Mouse (Mus musculus) hematopoietic stem cell, adult 5-6 weeks (primary cell): ENCODE results near the gene Tmem40. TPM values are rescaled to one million over a fixed set of nuclear protein-coding genes. Genes with fewer than 3 reads are reported as not detected.

Experiments used
- ATAC-seq, 2 experiments: fragments of 125-278 bp in 1 of 2; replicated peaks in 1 of 2; 2 replicates each; pipeline ENCODE4 v1.8.0; 2016 to 2017; ENCODE audit warnings: inconsistent platforms in 2 of 2, mild to moderate bottlenecking in 2 of 2, moderate number of reproducible peaks in 2 of 2, low read depth in 1 of 2, moderate TSS enrichment in 1 of 2; ENCODE audit not compliant: low FRiP score in 2 of 2, poor library complexity in 2 of 2, severe bottlenecking in 2 of 2, insufficient read depth in 1 of 2, low TSS enrichment in 1 of 2
- total RNA-seq: library from RNA; stranded (forward); fragments of 172-1452, 232-1000 nt; gene quantifications from 2 replicates; pipeline ENCODE4 v1.2.3, GENCODE M21; 2017

The Tmem40 gene
- total RNA-seq, 1 experiment from 2014 or later: 20.8 TPM

DNA sequence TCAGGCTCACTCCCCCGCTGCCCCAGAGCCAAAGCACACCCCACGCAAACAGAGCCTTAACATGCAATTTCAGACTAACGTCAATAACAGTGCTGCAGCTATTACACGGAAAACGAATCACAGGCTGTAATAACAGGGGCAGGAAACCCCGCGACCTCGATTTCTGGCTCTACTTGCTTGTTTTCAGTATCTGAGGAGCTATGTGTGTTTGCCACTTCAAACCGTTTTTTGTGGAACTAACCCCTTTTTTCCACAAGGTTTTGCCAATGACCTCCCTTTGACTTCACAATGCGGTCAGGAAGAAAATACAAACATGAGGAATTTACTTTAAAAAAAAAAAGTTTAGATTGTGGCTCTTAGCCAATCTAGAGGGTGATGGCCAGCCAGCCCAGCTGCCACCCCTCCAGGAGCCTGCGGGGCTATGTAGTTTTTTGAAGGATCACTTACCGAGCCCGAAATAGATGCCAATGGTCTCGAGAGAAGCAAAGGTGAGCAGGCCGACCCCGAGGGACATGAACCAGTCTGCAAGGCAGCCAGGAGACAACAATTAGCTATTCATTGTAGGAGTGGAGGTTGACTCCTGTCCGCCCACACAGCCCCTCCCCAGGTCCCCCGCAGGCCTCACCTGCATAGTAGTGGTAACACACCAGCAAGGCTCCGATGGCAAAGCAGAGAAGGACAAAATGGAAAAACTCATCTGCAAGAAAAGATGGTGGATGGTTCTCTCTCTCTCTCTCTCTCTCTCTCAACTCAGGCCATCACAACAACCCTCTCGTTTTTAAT lies 31.5 kb downstream of the Tmem40 start:
- no peak for ATAC-seq

DNA sequence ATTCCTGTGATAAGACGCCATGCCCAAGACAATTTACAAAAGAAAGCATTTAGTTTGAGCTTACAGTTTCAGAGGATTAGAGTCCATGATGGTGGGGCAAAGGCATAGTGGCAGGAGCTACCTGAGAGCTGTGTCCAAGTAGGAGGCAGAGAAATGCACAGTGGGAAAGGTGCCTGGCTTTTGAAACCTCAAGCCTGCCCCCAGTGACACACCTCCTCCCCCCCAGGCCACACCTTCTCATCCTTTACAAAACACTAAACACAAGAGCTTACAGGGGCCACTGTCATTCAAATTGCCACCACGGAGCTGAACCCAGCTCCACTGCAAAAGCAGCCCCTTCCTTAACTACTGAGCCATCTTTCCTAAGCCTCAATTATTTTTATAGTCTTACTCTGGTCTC lies 34.6 kb downstream of the Tmem40 start:
- ATAC-seq: no peak

DNA sequence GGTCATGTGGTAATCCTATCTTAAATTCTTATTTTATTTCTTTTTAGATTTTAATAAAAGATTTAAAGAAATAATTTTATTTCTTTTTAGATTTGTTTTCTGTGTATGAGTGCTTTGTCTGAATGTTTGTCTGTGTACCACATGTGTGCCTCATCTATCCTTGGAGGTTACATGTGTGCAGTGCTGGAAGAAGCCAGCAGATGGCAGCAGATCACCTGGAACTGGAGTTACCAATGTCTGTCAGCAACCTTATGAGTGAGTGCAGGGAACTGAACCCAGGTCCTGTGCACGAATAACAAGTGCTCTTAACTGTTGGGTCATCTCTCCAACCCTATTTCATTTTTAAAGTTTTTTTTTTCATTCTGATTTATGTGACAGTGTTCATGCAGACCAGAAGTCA lies 35.1 kb downstream of the Tmem40 start:
- peak in 1 of 2 experiments; percentile 32; a peak in 1 of 4 replicates for ATAC-seq

DNA sequence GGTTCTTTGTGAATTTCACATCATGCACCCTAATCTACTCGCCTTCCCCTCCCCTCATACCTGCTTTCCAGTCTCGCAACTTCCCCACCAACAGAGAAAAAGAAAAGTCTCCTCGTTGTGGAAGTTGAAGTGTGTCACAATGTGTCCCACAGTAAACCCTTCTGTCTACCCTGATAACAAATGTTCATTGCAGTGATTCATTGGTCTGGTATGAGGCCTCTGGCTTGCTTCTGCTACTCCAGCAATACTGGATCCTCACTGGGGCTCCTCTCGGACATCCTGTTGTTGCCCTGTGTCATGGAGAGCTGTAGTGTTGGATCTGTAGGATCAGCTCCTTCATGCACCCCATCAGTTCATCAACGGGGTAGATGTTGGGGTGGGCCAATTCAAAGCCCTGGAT lies 40.0 kb downstream of the Tmem40 start:
- ATAC-seq: no peak

DNA sequence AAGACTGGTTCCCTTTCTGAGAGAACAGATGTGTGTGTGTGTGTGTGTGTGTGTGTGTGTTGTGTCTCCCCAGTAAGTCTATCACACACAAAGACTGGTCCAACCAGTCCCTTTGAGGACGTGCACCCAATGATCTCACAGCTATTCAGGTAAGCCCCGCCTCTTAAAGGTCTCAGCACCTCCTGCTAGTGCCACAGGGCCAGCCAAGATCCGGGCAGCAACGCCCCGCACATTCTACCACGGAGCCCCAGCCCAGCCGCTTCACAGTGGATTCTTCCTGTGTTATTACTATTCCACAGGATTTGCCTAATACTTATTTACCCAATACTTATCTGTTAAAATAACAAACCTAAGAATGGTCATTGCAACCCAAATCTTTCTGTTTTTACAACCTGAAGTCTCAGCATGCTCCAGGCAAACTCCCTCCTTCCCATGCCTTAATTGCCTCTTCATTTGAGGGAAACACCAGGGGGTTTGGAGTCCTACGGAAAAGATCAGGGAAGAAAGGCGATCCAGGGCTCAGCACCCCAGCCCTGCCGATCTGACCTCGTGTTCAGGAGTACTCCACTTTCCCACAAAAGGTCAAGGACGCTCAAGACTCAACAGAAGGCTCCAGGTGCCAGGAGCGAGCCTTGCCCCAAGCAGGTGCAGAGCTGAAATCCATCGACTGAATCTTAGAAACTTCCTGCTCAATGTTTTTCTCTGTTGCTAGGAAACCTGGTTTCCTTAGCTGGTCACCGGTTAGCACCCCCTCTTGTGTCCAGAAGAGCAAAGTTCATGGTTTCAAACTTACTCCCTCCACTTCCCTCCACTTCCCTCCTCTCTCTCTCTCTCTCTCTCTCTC lies 44.3 kb downstream of the Tmem40 start:
- ATAC-seq: peak; percentile 78 to 85

DNA sequence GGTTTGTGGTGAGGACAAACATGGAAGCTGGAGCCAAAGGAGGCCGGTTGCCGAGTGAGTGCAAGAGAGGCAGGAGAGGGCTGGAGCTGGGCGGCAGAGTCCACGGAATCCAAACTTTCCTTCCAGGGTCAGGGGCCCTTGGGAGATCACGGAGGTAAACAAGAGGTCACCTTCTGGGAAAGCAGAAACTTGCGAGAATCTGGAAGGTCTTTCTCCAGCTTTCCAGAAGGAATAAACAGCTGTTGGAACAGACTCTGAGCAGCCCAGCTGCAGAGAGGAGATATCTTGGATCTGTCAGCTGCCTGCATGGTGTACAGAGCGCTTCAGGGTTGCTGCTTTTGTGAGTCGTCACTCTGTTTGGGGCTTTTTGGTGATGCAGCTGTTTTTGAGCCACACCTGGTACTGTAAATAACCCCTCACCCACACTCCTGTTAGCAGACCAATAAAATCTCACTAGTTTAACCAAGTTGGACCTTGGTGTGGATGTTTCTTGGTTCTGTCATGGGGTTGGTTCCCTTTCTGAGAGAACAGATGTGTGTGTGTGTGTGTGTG lies 45.0 kb downstream of the Tmem40 start:
- peak; percentile 9 to 22; a peak in 2 of 4 replicates for ATAC-seq

DNA sequence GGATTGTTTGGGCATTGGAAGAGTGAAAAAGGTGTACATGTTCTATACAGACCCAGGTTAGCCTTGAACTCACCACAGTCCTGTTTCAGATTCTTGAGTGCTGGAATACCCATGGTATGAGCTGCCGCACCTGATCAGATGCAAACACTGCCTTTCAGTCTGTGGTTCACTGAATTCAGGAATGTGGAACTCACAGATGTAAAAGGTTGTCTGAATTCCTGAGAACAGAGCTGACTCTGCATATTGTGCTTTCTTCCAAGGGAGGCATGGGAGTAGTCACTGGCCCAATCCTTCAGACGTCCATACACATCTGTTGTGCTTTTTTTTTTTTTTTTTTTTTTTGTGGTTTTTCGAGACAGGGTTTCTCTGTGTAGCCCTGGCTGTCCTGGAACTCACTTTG lies 50.9 kb downstream of the Tmem40 start:
- ATAC-seq: no peak

DNA sequence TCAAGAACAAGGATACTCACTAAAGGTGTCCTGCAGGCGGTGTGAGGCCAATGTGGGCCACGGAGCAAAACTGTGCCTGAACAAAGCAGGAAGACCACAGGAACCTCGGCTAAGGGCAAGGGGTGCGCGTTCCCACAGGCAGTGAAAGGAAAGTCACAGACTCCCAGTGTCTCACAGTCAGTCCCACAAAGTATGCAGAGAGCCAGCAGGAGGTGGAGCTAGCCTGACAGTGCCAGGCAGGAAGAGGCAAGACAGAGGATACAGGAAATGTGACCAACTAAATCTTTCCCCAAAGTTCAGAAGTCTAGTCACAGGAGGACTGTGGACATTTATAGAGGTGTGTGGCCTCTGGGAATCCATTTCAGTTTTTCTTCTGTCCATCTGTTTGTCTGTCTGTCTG lies 59.3 kb downstream of the Tmem40 start:
- no peak for ATAC-seq

DNA sequence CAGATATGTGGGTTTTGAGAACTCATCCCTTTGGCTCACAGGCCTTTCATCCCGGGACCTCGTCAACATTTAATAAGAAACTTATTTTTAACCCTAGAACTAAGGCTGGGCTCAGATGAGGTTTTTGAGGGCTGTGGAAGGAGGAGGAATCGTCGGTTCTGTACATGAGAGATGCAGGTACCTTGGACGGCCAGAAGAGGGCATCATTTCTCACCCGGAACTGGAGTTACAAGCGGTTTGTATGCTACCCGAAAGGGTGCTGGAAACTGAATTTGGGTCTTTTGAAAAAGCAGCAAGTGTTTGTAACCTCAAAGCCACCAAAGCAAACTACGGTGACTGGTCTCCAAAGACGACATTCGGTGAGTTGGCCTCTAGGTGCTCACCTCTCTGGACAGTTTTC lies 60.9 kb downstream of the Tmem40 start:
- ATAC-seq: no peak

DNA sequence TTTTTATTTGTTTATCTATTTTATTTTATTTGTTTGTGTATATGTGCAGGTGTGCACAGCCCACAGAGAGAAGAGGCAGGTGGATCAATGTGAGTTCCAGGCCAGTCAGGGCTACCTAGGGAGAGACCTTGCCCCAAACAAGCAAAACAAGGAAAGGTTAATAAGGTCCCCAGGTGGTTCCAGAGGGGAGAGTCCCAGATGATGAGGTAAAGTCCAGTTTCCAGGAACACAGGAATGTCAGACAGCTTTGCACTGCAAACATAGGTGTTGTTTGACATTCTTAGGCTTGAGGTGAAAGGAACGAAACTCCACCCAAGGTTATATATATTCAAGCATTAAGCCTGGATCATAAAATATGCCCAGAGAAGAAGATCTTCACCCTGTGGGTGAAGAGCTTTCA lies 61.4 kb downstream of the Tmem40 start:
- no peak for ATAC-seq

DNA sequence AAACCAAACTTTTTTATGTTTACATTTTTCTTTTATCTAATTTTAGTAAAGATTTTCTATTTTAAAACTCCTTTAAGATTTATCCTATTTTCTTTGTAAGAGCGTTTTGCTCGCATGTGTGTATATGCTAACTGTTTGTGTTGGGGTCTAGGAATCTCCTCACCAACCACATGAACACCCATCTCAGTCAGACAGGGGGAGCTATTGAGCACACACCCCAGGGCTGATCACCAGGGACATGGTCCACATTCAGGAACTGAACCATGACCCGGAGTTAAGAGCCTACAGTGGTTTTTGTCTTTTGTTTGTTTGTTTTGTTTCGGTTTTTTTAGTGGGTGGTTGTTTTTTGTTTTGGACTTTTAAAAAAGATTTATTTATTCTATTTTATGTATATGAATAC lies 63.5 kb downstream of the Tmem40 start:
- peak in 1 of 2 experiments; percentile 47; a peak in 1 of 4 replicates for ATAC-seq

DNA sequence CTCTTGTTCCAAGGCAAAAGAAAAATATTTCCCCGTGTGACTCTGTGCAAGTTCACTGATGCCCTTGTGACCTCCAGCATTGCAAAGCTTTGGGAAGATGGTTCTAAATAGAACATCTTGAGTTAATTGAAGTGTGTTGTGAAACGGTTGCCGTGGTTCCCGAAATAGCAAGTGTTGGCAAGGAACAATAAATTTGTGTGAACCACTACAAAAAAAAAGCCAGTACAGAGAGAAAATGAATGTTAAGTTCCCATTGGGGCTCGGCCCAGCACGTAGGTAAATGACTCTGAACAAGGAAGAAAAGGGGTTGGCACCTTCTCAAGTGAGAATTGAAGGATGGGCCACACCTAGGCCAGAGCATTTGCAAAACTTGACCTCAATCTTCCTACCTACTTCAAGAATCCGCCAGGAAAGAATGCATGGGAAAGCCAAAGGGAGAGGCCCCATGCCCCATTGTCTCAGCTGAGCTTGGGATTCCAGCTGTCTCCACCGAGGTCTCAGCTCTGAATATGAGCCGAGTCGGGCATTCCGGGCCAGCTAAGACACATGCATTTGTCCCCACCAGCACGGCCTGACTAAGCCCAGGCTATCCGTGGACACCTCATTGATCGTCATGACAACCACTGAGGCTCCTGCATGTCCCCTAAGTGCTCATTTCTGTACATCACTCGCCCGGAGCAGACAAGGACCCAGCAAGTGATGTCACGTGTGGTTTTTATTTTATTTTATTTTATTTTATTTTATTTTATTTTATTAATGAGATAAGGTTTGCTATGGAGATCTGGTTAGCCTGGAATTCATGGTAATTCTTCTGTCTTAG lies 64.3 kb downstream of the Tmem40 start:
- peak; percentile 39 to 52 for ATAC-seq

DNA sequence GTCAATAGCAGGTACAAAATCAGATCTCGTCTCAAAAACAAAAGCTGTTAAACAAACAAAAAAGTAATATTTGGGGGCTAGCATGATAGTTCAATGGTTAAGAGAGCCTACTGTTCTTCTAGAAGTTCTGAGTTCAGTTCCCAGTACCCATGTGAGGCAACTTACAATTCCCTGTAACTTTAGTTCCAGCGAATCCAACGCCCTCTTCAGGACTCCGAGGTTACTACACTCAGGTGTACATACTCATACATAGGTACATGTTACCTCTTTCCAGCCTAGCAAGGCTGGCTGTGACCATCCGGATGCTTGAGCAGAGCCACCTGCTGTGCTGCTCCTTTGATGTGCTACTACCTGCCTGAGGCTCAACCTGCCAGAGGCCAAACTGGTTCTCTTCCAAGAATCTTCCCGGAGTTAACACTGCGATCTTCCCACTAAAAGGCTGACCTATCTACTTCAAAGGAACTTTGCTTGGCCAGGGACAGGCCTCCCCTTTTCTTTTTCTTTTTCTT lies 65.4 kb downstream of the Tmem40 start:
- ATAC-seq: no peak

DNA sequence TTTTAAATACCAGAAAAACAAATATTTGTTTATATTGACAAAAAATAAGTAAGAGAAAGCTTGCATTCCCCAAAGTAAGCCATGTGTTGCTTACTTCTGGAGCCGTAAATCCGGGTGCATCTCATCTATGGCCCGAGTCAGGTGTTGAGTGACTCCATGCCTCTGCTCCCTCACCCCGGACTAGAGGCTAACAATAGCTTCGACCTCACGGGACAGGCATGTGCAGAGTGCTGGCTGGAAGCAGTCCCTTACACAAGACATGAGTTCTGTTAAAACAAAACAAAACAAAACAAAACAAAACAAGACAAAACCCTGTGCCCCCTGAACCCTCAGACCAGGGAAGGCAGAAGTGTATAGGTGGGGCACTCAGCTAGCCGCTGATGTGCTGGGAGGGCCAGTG lies 67.1 kb downstream of the Tmem40 start:
- no peak for ATAC-seq

DNA sequence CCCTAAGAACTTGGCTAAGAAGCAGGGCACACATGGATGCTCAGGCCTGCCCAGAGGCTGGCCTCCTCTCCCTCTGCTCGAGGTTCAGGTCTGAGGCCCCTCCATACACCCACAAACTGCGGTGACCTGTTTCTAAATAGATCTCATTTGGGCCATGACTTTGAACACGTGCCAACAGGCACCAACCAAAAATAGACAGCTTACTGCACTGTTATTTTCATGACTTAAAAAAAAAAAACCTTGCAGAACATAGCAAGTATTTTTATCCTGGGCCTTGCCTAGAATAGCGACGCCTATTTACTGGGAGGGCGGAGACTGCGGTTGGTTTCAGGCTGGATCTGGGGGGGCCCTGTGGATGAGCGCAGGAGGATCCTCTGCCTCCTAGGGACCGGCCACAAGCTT lies 67.8 kb downstream of the Tmem40 start:
- ATAC-seq: peak; percentile 33 to 63; a peak in 3 of 4 replicates

DNA sequence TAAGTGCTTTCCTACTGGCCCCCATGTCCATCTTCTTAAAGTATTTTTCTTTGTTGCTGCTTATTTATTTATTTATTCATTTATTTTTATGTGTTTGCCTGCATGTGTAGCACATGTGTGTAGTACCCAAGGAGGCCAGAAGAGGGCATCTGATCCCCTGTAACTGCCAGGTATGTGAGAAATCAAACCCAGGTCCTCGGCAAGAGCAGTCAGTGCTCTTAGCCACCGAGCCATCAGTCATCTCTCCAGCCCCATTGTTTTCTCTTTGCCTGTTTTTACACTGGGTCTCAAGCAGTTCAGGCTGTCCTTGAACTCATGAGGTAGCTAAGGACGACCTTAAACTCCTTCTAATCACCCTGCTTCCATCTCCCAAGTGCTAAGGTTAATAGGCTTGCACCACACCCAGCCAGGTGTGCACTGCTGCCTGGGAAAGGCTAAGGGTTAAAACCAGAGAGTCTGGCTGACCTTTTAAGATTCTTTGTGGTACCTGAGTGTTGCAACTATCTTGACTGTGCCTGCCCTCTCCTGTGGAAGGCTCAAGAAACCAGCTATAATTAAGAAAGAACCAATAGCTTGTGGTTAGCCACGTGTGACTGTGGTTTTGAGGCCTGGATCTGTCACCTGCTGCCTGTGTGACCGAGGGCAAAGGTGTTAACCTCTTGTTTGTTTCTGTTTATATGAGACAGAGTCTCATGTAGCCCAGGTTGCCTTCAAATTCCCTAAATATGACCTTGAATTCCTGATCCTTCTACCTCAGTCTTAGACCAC lies 69.1 kb downstream of the Tmem40 start:
- no peak; a peak in 1 of 4 replicates for ATAC-seq
